Mouse (Mus musculus) mouse embryonic stem cell (cell line): ENCODE results near the gene Scel.
"Not testable (repeated sequence)": the region's sequence is repeated elsewhere in the genome, so short reads cannot be mapped to it uniquely, and the experiment has no call there.

Source experiments
- in situ Hi-C, 2 experiments: fragments of 300-500 bp; cut with MboI; formaldehyde crosslinking; loops; 1 replicate in 1 of 2; 3 replicates in 1 of 2; pipeline ENCODE4 v1.14.3; 2019 to 2020; ENCODE audit warnings: low sequenced_read_pairs in 2 of 2, low pct_unique_long_range_greater_than_20kb in 1 of 2, mixed read lengths in 1 of 2; ENCODE audit not compliant: unreplicated experiment in 1 of 2

The Scel gene

DNA sequence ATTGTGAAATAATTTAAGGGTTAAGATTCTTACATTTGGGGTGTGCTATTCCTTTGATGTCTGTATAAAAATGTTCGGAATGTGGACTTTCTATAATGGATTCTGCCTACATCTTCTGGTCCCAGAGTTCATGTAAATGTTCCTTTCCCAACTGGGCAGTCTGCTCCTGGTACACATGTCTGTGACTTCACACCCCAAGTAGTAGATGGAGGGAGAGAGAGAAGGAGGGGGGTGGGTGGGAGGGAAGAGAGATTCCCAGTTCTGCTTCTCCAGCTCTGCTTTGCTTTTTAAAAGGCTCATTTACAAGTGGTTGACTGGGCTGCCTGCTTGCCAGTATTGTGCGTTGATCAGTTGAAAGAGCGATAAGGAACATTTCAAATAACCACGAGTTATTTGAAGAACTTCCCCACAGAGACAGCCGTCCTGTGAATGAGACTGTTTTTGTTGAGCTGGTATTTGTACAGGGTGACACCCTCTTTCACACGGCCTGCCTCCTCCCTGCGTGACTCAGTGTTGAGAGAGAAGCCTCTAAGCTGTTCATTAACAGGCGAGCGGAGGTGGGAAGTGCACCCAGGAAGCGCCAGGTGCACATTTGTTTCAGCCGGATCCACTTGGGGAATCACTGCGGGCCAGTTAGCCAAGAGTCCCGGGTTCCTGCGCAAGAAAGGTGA lies at the start of gene Scel:
Gene Scel, plus strand, starts transcription at position 541 of the 671 bp plus-strand sequence.
- in situ Hi-C loops: no loop called here

DNA sequence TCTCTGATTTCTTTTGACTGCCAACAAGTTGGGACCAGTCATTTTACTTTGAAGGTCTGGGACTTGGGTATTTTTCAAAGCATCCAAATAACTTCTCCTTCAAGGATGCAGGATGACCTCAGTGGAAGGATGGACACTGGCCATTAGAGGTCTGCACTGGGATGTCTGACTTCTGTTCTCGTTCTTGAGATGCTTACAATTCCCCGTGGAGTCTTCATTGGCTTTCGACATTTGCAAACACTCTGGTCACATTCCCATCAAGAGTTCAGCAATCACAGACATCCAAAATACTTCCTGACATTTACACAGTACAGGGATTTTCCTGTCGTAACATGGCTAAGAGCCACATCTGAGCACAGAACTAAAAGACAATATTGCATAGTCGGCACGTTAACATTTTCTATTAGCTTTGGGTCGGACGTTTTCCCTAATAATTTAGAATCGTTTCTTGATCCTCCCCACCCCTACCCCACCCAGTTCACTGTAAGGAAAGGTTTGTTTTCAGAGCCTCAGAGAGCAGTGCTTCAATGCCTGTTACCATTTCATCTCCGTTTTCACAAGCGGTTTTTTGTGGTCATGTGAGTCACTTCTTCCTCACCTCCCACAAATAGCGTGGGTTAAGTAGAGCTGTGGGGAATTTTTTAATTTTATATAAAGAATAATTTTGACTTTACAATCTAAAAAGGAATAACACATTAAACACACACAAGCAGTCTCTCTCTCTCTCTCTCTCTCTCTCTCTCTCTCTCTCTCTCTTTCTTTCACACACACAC lies 44.3 kb upstream of the Scel start:
- in situ Hi-C loops: no loop called here

DNA sequence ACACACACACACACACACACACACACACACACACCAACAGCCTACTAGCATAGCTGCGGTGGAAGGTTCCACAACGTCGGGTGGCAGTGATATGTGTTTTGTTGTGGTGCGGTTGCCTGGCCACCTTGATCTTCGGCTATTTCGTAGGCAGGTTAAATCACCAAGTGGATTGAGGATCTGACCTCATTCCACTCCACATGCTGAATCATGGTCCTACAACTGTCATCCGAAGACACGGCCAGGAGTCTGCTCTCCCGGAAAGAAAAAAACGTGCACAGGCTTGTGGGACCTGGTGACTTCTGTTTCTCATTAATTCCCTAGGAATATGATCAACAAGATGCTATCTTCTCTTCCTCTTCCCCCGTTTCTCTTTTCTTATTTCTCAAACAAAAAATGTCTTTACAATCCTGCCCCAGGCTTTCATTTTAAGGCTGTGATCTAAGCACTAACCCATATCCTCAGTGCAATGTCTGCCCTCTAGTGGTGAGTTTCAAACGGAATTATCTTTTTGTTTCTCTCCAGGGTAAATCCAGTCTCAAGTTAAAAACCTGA lies 43.6 kb upstream of the Scel start:
- in situ Hi-C loops: no loop called here

DNA sequence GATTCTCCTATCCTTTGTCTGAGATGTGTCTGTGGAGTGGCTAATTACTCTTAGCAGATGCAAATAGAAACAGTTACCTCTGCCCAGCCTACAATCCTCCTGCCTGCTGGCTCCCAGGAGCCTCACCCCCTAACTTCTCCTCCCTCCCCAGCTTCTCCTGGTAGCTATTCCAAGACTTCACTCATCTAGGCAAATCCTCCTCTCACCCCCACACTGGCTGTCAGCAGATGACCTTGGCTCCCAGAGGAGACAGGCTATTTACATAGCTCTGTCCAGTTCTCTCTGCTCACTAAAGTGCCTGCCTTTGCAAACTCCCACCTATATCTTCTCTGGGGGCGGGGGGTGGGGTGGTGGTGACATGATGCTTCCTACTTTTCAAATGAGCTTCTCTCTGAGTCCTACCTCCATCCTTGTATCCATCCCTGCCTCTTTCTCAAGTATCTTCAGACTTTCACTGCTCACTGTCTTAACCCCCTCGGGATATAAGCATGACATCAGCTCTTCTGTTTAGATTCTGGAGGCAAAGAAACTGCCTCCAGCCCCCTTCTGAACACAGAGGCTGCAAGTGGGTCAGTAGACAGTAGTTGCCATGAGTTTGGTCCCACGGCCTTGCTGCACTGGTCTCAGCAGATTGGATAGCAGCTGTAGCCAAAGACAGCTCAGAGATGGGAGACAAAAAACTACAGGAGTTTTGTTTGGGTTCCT lies 41.9 kb upstream of the Scel start:
- in situ Hi-C loops: no loop called here

DNA sequence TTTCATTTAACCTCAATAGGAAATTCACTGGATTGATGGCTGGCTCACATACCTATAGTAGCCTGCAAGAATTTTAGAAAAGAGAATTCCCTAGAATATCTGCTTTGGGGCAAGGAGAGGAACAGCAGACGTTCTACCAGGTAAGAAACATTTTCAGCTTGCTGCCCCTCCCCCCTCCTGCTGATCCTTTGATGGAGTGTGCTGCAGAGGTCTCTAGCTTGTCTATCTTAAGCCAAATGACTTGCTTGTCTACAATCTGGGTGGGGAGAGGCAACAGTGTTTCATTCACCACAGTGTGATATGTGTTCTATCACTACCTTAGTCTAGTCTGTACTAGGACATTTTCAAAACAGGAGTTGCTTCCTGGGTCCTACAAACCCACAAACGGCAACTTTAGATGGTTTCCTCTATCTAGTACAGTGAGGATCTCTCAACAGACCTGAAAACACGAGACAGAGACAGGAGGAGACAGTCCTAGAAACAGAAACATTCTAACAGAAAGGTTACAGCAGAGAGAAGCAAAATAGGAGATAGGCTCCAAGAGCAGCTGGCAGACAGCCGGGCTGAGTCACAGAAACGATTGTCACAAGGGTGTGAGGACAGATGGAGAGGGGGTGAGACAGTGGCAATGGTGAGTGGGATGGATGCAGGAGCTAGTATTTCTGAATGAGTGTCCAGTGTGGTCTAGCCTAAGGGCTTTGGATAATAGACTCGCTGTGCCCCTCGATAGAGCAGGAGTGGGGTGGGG lies 41.2 kb upstream of the Scel start:
- in situ Hi-C loops: no loop called here

DNA sequence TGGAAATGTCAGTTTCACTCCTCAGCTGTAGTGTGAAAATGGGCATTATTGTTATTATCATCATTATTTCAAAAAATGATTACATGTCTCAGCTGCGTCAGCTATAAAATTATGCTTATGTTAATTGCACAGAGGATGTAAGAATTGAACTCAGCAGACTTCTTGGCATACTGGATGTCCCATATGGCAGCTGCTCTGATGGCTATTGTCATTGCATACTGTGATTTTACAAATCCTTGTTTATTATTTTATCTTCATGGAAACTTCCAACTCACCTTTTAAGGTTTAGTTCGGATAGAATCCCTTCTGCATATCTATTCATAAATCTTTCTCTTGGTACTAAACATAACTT lies 40.6 kb upstream of the Scel start:
- in situ Hi-C loops: no loop called here

DNA sequence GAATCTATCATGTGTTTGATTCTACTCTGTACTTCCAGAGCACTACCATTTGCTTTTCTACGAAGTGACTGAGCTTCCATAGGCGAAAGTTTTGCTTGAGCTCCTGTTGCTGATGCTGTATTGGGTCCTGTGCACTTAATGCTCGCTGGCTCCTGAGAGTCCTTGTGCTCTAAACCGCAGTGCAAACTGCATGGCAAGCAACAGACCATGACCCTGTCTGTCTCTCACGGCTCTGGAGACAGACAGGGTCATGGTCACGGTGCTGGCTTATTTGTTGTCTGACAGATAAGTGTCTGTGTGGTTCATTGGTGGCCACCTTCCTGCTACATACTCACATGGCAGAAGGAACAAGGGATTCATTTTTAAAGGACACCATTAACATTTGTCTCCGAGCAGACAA lies 37.8 kb upstream of the Scel start:
- in situ Hi-C loops: no loop called here

DNA sequence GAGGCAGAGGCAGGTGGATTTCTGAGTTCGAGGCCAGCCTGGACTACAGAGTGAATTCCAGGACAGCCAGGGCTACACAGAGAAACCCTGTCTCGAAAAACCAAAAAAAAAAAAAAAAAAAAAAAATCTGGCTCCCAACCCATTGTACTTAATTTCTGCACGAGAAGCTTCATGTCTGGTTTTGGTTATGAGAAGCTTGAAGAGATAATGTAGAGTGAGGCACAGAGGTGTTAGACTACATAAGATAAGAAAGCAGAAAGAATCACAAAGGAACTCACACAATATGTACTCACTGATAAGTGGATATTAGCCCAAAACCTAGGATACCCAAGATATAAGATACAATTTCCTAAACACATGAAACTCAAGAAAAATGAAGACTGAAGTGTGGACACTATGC lies 36.9 kb upstream of the Scel start:
- in situ Hi-C loops: not testable (repeated sequence)

DNA sequence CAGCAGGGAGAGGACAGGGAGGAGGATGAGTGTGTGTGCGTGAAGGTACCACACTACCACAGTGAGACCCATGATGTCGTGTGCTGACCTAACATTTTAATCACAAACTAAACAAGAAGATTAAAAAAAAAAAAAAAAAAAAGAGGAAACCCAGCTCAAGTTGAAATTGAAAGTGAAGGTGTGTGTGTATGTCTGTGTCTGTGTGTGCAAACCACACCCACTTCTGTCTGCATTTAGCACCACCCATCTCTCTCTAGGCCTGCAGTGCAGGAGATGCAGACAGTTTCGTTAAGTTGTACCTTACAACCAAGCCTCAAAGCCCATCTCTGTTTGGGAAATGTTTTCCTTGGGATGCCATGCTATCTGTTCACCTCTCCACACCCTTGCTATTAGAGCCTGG lies 35.9 kb upstream of the Scel start:
- in situ Hi-C loops: no loop called here

DNA sequence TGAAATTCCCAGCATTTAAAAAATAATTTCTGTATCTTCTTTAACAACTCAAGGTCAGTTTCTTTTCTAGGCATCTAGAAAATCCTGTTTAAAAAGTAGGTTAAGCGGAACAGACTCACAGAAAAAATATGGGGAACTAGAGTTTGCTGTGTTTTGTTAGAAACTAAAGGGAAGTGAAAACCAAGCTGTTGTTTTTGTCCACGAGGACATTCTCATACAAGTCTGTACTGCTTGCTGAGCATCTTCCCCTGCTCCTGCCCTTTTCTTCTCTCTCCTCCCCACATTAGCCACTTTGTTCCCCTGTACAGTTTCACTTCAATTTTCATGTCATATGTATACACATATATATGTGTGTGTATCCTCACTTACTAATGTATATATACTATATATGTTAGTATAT lies 35.2 kb upstream of the Scel start:
- in situ Hi-C loops: no loop called here

DNA sequence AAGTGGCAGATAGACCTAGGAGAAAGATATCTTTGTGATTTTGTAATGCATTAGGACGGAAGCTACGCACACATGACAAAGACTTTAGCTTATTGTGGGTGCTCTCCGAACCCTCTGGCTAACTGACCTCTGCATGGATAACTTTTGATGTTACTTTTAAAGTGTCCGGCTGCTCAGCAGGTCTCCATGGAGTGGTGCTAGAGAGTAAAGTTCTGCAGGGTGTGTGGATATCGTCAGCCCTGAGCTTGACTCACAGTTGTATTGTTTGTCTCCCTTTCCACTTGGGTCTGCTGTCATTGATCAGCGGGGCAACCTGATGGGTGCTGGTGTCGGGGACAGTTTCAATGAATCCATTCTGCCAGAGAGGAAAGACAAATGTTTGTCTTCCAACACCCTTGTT lies 33.7 kb upstream of the Scel start:
- in situ Hi-C loops: no loop called here

DNA sequence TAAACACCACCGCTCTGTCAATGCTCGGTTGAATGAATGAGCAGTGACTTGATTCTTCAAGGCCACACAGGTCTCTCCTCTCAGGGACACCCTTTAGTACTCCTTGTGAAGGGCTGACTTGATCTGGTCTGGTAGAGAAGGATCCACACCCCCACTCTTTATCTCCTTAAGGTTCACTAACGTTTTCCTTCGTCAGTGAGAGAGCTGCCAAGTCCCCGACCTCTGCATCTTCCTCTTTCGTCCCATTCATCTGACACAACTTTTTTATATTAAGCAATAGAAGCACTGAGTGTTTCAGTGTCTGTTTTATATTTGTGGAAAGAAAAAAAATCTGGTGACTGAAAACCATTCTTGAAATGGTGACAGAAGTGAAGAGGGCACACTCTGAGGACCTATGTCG lies 31.6 kb upstream of the Scel start:
- in situ Hi-C loops: no loop called here

DNA sequence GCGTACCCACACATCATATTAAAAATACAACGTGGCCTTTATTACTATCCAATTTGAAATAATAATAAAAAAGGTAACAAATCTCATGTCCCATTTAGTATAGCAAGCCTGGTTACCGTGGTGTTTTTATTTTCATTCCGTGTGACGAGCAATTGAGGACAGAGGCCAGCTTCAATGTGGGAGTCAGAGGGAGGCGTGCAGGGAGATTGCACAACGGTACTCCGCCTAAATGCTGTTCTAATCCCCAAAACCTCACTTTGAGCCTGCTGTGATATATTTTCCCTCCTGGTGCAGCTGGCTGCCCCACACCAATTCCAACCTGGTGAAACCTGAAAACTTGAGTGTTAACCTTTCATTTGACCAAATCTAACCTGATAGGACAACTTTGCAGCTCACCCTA lies 27.5 kb upstream of the Scel start:
- in situ Hi-C loops: no loop called here

DNA sequence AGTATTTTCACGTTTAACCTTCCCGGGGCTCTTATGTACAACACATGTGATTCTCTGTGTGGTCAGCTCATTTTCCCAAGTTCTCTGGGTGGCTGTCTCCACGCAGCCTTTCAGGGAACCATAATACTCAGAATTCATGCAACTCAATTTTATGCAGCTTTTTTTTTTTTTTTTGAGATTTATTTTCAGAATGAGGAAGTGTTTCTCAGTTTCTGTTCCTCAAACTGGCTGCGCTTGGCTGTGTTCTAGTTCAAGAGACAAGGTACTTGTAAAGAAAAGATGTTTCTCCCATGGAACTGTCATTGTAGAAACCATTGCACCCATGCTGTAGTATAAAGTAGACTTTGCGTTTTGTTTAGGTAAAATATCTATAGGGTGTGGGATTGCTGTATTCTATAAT lies 26.2 kb upstream of the Scel start:
- in situ Hi-C loops: no loop called here

DNA sequence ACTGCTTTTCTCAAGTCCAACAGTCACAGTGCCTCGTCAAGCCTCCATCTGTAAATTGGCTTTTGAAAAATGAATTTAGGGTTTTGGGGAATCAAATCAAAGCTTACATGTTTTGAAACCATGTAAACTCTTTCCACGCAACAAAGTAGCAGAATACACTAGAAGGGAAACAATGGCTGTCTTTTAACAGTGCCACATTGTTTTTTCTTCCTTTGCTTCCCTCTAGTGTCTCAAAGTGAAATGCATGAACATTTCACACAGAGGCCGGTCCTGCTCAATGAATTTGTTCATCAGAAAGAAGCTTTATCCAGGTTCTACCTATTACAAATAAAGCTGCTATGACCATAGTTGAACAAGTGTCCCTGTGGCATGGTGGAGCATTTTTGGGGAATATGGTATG lies 24.5 kb upstream of the Scel start:
- in situ Hi-C loops: no loop called here

DNA sequence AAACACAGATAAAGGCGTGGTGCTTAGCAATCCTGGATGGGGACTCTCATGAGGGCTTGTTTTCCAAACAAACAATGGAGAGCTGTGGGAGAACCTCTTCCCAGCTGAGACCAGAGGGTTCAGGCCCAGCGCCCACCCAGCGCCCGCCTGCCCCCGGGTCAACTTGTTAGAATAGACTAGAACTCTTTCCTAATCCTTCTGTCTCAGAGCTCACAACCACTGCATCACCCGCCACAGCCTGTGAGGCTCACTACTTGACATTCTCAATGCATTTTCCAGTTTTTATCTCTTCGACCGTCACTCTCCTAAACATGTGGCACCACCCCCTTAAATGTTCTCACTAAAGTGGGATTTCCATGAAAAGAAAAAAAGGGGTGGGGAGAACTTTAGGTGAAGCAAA lies 14.9 kb upstream of the Scel start:
- in situ Hi-C loops: no loop called here

DNA sequence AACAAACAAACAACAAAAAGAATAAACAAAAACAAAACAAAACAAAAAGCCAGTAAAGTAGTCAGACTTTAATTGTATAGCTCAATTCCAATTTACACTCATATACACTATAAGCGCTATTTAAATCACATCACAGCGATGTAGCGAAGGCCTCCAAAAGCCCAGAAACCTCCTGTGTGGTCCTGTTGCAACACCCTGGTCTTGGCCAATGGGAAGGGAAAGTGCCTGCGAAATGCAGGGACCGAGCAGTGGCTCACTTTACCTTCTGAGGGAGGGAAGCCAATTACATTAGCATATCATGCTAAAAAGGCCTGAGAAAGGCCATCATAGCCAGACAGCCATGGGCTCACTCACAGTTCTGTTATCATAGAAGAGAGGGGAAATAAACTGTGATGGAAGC lies 14.5 kb upstream of the Scel start:
- in situ Hi-C loops: no loop called here

DNA sequence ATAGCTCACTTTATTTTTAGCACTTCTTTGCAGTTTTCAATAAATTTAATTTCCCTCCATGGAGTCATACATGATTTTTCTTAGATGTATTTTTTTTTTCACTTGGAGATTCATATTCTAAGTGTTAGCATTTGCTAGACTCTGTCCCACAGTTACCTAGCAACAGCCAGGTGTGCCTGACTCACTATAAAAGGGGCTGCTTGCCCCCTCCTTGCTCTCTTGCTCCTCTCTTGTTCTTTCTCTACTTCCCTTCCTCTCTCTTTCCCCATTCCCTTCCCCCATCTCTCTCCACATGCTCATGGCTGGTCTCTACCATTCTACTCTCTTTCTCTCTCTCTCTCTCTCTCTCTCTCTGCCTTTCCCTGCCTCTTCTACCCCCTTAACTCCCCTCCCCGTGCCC lies 14.1 kb upstream of the Scel start:
- in situ Hi-C loops: no loop called here

DNA sequence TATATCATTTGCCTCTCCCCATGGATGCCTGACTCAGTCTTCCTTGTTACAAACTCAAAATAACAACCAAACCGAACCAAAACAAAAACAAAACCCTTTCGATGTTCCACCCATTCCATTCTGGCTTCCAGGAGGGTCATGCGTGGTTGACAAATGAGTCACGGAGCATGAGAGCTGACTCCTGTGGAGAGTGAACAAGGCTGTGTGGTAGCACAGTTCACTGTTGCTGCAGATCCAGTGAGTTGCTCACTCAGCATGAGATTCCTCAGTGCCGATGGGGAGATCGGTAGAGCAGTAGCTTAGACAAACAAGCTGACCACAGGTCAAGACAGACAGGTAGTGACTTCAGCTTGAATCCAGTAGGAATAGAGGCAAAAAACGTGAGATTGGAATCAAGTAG lies 12.8 kb upstream of the Scel start:
- in situ Hi-C loops: no loop called here
